Comparison of ENCODE assay signal across 1 mouse cellular context in genomic region chrX:20688615-20689014, GRCm38 (mm10).
TF ChIP-seq lines count a peak whose summit lies in the region.

No protein-coding gene starts in this region.

TF ChIP-seq in myocyte, 11 proteins besides CTCF, POLR2A, EP300 and RAD21 (continued from another document):
- TF ChIP-seq MYOD1 (IDR thresholded peaks at IDR 0.05; ENCODE audit: control insufficient read depth in 1 of 3, insufficient read length in 2 of 3, low read depth in 2 of 3) (no peak), MYOG (IDR thresholded peaks at IDR 0.05; ENCODE audit: control insufficient read depth in 1 of 3, insufficient read depth in 1 of 3, insufficient read length in 2 of 3, low read depth in 2 of 3) (no peak), POLR2AphosphoS2 (IDR thresholded peaks at IDR 0.05; ENCODE audit: insufficient read length, low read depth) (no peak), TCF3 (IDR thresholded peaks at IDR 0.05; ENCODE audit: insufficient read length, low read depth) (no peak), USF1 (IDR thresholded peaks at IDR 0.05; ENCODE audit: low read depth) (no peak)
